Mouse (Mus musculus): ENCODE data around the gene Mark3.

- TF ChIP-seq CTCF (IDR thresholded peaks at IDR 0.05; ENCODE audit: control insufficient read depth, insufficient read depth, low read length) (no peak), POLR2A (IDR thresholded peaks at IDR 0.05; ENCODE audit: borderline replicate concordance, control insufficient read depth, low read depth, low read length) (no peak)
Observed at GRCm38 (mm10) chr12:111691346-111691872, 117.1 kb downstream of the Mark3 start.
